Mouse (Mus musculus): Measurements from ENCODE around the gene Eefsec. TPM values are rescaled to one million over a fixed set of nuclear protein-coding genes. Genes with fewer than 3 reads are reported as not detected.

Gene Eefsec
- total RNA-seq, 2 experiments from 2014 or later: 8.1 to 8.2 TPM

DNA sequence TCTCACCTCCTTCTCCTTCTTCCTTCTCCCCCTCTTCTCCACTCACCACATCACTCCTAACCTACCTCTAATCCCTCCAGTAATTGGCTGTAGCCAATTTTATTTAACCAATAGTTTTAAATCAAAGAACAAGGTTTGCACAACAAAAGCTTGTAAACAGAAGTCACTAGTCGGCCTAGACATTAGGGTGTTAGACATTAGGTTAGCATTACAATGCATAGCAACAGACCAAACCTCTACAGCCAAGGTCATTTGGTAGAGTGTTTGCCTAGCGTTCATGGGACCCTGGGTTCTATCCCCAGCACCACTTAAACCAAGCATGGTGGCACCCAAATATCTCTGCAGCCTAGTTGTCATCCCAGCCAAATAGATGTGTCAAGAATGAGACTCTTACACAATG is 8.2 kb upstream of the Eefsec start:
- Histone ChIP-seq H3K4me3 (no peak overlapping the region), H3K27ac (no peak overlapping the region)
- intact Hi-C loops (cut with DNase I): no loop called here
- no peak for DNase-seq
- no peak for TF ChIP-seq CTCF (IDR thresholded peaks at IDR 0.05)

DNA sequence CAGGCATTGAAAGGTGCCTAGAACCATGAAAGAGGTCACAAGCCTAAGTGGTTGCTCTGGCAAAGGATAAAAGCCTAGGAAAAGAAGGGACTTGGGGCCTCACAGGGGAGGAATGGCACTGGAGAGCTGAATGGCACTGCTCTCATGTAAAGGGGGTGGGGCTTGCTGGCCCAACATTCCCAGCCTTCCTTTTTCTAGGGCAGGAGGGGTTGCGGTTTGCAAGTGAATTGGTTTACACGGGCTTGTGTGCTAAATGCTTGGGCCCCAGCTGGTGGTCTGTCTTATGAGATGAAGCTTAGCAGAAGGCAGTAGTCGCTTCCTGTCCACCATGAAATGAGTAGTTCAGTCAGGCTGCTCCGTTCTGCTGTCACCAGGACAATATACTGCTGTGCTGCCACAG is 1.1 kb upstream of the Eefsec start:
- TF ChIP-seq CTCF (IDR thresholded peaks at IDR 0.05): no peak

DNA sequence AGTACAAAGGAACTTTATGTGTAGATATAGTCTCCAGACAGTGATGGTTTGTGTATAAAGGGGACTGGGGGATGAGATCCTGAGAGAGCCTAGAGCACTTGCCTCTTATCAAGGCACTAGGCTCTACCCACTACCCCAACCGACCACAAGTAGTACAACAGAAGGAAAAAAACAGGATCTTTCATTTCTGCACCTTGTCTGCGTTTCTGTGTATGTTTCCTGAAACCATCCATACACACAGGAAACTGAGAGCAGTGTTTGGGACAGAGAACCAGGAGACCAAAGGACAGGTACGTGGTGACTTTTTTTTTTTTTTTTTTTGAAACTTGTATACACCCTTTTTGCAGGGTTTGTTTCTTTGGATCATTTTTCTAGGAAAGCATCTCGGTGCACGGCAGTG is 678 bp downstream of the Eefsec start:
- peak overlapping the region; percentile 75; the same call in 1 of the 2 replicates for H3K27ac ChIP-seq
- DNase-seq: no peak
- peak overlapping the region; percentile 80 for H3K4me3 ChIP-seq
- intact Hi-C loops (cut with DNase I): loop anchor here (1.0 to 5.0 kb wide), 2 partner anchors 20 to 72 kb away; partner anchors contain the start of genes Ruvbl1 and Sec61a1
- TF ChIP-seq CTCF (IDR thresholded peaks at IDR 0.05): no peak

More for the DNA sequence above, 1.1 kb upstream of the Eefsec start:
- Histone ChIP-seq H3K27ac (no peak overlapping the region), H3K4me3 (no peak overlapping the region)
- DNase-seq: no peak
- intact Hi-C loops (cut with DNase I): loop anchor here (5.0 kb wide), 1 partner anchor 70 kb away; the partner anchor contains the start of gene Sec61a1

DNA sequence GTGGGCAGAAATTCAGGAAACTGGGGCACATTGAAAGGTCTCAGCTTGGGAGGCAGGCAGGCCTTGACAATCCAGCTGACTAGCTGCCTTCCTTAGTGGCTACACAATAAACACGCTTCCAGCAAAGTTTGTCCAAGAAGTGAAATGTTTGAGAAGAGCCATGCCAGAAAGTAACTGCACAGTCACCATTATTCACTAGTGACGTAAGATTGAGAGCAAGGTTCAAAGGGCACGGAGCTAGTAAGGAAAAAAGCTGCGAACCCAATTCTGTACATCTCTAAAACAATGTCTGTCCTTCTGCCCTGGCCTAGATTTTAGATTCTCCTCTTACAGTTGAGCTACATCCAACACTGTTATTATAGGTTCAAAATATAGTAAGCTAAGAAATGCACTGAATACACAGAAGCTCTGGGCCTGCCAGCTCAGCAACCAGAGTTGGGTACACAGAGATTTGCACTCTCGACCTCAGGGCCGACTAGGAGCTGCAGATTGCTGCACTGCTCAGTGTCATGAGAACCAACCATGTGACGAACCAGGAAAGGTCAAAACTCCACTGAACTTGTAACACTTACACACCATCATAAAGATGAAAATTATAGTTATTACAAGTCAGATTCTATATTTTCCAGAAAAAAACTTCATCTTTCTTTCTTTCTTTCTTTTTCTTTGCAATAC is 2.1 kb downstream of the Eefsec start:
- no peak for TF ChIP-seq CTCF (IDR thresholded peaks at IDR 0.05)
- H3K27ac ChIP-seq: no peak overlapping the region
- no peak overlapping the region for H3K4me3 ChIP-seq
- no peak for DNase-seq
- intact Hi-C loops (cut with DNase I): no loop called here

DNA sequence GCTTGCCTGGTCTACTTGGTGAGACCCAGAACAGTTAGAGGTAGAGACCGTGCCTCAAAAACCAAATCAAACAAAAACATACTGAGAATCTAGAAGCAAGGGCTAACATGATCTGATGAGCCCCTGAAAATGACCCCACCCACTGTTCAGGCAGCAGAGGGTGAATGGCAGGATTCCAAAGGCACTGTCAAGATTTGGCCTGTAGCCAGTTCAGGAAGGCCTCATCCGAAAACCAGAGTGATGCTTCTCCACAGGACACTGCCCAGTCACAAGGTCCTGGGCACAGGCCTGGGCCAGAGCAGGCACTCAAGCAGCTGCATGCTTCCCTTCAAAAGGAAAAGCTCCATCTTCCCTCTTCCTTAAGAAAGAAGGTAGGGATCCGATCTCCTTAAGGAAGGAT is 2.9 kb downstream of the Eefsec start:
- no peak for DNase-seq
- no peak for TF ChIP-seq CTCF (IDR thresholded peaks at IDR 0.05)
- Histone ChIP-seq H3K27ac (no peak overlapping the region), H3K4me3 (no peak overlapping the region)
- intact Hi-C loops (cut with DNase I): no loop called here

DNA sequence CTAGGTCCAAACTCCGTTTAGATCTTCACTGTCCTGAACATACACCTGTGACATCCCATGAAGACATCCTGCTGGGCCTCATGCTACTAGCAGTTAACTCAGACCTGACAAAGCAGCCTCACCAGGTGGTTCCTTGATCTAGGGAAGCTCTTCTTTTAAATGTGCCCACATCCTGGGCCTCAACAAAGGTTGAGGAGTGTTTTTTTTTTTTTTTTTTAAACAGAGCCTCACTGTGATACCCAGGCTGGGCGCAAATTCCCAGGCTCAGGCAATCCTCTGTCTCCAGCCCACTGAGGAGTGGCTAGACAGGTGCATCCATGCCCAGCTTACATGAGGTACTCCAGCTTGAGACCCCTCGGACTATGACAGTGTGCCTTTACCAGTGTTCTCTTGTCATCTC is 3.8 kb downstream of the Eefsec start:
- no peak for TF ChIP-seq CTCF (IDR thresholded peaks at IDR 0.05)
- intact Hi-C loops (cut with DNase I): no loop called here
- Histone ChIP-seq H3K4me3 (no peak overlapping the region), H3K27ac (no peak overlapping the region)
- DNase-seq: no peak

DNA sequence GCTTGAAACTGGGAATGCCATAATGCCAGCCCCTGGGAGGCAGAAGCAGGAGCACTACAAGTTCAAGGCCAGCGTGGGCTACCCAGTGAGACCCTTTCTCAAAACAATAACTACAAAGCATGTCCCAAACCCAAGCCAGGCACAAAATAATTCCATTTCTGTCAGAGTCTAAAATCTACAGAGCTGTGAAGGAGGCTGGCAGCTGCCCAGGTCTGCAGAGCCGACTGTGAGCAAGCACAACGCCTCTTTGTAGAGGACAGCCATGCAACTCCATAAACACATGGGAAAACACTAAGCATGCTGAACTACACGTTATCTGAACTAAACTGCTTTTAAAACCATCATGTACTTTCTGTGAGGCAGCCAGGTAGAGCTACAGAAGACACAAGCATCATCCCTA is 7.3 kb downstream of the Eefsec start:
- H3K4me3 ChIP-seq: no peak overlapping the region
- no peak for DNase-seq
- intact Hi-C loops (cut with DNase I): no loop called here
- no peak for TF ChIP-seq CTCF (IDR thresholded peaks at IDR 0.05)
- H3K27ac ChIP-seq: no peak overlapping the region

DNA sequence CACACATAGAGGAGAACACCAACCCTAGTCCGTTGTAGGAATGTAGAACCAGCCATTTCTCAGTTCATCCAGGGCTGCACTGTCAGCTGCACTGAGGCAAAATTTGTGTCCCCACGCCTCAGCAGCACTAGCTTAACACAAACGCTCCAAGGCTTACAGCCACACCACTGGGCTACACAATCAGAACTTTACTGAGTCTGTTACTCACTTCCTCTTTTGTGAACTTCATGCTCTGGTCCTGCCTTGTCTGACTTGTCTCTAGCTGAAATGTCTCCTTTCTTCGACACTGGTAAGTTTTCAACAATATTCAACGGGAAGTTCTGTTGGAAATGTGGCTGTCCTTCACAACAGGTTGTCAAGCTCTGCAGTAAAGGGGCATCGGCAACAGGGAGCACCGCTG is 10.7 kb downstream of the Eefsec start:
- TF ChIP-seq CTCF (IDR thresholded peaks at IDR 0.05): no peak

DNA sequence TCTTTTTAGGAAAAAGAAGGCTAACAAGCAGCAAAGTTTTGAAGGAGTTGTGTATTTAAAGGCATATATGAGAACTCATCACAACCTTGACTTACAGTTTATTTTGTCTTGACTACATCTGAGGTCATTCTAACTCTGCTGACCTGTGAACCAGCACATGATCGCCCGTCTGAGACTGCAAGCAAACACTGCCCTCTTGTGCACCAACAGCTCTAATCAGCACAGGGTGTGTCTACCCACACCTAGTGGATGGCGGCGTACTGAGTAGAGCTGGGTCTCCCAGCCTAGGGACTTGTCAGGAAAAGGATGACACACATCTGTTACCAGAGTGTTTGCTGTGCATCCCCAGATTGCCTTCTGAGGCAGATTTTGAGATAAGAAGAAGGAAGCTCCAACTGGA is 15.1 kb downstream of the Eefsec start:
- no peak overlapping the region for H3K27ac ChIP-seq
- no peak overlapping the region for H3K4me3 ChIP-seq
- DNase-seq: peak; percentile 37
- peak; percentile 64 for TF ChIP-seq CTCF (IDR thresholded peaks at IDR 0.05)
- intact Hi-C loops (cut with DNase I): loop anchor here (1.0 to 5.0 kb wide), 2 partner anchors 239 to 318 kb away; partner anchors contain the start of gene Gata2

More for the DNA sequence above, 10.7 kb downstream of the Eefsec start:
- no peak for DNase-seq
- Histone ChIP-seq H3K27ac (no peak overlapping the region), H3K4me3 (no peak overlapping the region)
- intact Hi-C loops (cut with DNase I): no loop called here

DNA sequence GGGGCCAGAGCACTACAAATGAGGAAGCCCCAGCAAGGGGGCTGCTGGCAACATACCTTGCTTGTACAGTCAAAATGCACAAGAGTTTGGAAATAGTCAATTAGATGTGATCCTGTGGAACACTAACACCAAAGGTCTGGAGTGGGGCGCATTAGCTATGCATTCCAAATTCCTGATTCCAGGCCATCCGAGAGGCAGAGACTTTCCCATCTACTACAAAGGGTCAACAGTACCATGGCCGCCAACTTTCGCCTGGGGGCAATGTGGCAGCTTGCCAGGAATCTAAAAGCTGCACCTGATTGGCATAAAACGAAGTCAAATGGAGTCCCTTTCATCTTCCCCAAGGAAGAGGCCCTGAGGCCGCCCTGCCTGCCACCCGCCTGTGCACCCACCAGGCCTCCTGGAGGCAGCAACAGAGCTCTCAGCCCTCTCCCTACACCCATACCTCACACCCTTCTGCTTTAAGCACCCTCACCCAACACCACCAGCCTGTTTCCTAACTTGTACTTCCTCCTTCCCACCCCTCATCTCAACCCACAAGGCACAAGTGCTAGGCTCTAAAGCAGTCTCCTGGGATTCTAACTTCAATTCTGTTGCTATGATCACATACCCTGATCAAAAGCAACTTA is 30.1 kb downstream of the Eefsec start:
- no peak for TF ChIP-seq CTCF (IDR thresholded peaks at IDR 0.05)
- Histone ChIP-seq H3K4me3 (no peak overlapping the region), H3K27ac (no peak overlapping the region)
- intact Hi-C loops (cut with DNase I): no loop called here
- no peak for DNase-seq

DNA sequence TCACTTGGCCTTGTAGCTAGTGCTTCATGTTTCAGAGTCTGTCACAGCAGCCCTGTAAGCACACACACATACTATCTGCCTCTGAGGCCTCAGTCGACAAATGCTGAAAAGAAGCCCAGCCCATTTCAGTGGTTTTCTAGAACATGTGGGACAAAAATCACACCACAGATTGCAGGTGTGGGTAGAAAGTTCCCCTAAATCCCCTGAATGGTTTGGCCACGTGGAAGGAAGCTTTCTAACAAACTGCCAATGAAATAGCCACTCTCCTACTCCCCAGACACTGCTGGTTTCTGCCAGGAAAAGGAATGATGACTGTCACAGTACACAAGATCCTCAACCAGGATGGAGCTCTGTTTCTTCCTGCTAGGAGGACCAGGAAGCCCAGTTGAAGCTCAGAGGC is 33.7 kb downstream of the Eefsec start:
- H3K27ac ChIP-seq: no peak overlapping the region
- intact Hi-C loops (cut with DNase I): no loop called here
- no peak overlapping the region for H3K4me3 ChIP-seq
- DNase-seq: no peak
- TF ChIP-seq CTCF (IDR thresholded peaks at IDR 0.05): no peak

DNA sequence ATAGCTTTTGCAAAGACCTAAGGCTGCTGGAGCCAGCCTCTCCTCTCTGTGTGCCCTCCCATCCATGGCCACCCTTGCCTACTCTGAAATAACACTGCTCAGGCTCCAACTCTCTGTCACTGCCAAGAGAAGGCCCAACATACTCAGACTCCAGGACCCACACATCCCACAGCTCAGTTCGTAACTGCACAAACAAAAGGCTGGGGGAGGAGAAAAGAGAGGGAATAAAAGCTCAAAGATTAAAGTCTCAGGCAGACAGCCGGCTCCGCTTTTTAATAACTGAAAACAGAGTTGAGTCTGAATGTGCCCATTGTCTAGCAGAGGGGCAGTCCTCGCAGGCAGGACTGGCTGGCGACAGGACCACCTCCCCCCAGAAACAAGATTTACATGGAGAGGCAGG is 36.8 kb downstream of the Eefsec start:
- Histone ChIP-seq H3K27ac (no peak overlapping the region), H3K4me3 (no peak overlapping the region)
- DNase-seq: no peak
- intact Hi-C loops (cut with DNase I): no loop called here
- TF ChIP-seq CTCF (IDR thresholded peaks at IDR 0.05): no peak

DNA sequence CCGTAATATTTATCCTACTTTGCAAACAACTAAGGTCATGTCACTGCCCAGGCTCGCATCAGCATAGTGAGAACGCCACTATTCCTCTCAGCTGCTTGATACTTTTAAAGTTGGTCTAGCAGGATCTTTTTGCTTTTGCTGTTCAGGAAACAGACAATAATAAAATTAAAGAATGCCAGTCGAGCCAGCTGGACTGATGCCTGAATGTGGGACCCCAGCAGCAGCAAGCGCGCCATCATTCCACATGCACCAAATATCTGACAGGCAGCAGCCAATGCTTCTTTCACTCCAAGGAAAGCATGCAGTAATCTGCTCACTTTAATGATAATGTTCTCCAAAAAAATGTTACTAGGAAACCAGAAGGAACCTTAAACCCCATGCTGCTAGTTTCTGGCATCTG is 45.9 kb downstream of the Eefsec start:
- intact Hi-C loops (cut with DNase I): no loop called here
- Histone ChIP-seq H3K27ac (no peak overlapping the region), H3K4me3 (no peak overlapping the region)
- no peak for DNase-seq
- TF ChIP-seq CTCF (IDR thresholded peaks at IDR 0.05): no peak

DNA sequence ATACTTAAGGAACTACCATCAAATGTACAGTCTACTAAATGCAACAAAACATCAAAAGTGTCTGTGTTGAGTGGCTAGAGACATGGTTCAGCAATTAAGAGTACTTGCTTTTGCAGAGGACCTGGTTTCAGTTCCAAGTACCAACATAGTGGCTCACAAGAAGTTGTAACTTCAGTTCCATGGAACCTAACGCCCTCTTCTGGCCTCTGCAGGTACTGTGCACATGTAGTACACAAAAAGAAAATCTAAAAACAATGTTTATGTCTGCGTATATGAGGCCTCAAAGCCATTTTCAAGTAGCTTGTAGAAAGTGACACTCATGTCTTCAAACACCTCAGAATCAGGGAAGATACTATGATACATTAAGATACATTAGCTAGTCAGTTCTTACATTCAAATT is 48.4 kb downstream of the Eefsec start:
- TF ChIP-seq CTCF (IDR thresholded peaks at IDR 0.05): peak; percentile 26; the same call in 1 of the 2 replicates
- intact Hi-C loops (cut with DNase I): no loop called here

More for the DNA sequence above, 48.4 kb downstream of the Eefsec start:
- no peak for DNase-seq
- H3K4me3 ChIP-seq: no peak overlapping the region
- no peak overlapping the region for H3K27ac ChIP-seq

Measured in gastrocnemius, adult 2 months (tissue).